Mouse (Mus musculus) C2C12 (cell line): ENCODE results near the gene Chrna7. TPM values are rescaled to one million over a fixed set of nuclear protein-coding genes. Genes with fewer than 3 reads are reported as not detected.

Experiments
- H3K27me3 ChIP-seq: one replicate; pipeline ENCODE4 v1.6.1; 2011; ENCODE audit not compliant: control insufficient read depth, insufficient read depth, insufficient read length
- H3K36me3 ChIP-seq: one replicate; pipeline ENCODE4 v1.6.1; 2011; ENCODE audit not compliant: control insufficient read depth, insufficient read depth
- H3K4me3 ChIP-seq: one replicate; pipeline ENCODE4 v1.5.1; 2011; ENCODE audit warnings: mild to moderate bottlenecking, control low read depth; ENCODE audit not compliant: poor library complexity, insufficient read depth, severe bottlenecking
- H3K79me2 ChIP-seq: one replicate; pipeline ENCODE4 v1.6.1; 2011; ENCODE audit not compliant: control insufficient read depth, insufficient read depth
- H3K79me3 ChIP-seq: one replicate; pipeline ENCODE4 v1.6.1; 2011; ENCODE audit warnings: low read depth, control low read depth
- H3ac ChIP-seq: one replicate; pipeline ENCODE3; 2011; ENCODE audit warnings: low read depth; ENCODE audit not compliant: control insufficient read depth, insufficient read length
- CEBPB ChIP-seq: IDR thresholded peaks from one replicate; pipeline ENCODE4 v1.6.1; 2011; ENCODE audit warnings: low read depth, mild to moderate bottlenecking, control low read depth, moderate library complexity
- CTCF ChIP-seq: IDR thresholded peaks from one replicate; pipeline ENCODE4 v1.5.1; 2011; ENCODE audit not compliant: control insufficient read depth, insufficient read depth, insufficient read length
- FOSL1 ChIP-seq: IDR thresholded peaks from one replicate; pipeline ENCODE4 v1.8.0; 2011; ENCODE audit warnings: mild to moderate bottlenecking, low read length; ENCODE audit not compliant: poor library complexity, insufficient read depth, severe bottlenecking
- MAX ChIP-seq: IDR thresholded peaks from one replicate; pipeline ENCODE4 v1.6.1; 2011; ENCODE audit warnings: mild to moderate bottlenecking, control low read depth
- MYOD1 ChIP-seq: IDR thresholded peaks from one replicate; pipeline ENCODE4 v1.6.1; 2011; ENCODE audit warnings: low read depth; ENCODE audit not compliant: control insufficient read depth, insufficient read length
- MYOG ChIP-seq: IDR thresholded peaks from one replicate; pipeline ENCODE4 v1.6.1; 2011; ENCODE audit not compliant: control insufficient read depth, insufficient read length; ENCODE audit errors: extremely low read depth
- USF1 ChIP-seq: IDR thresholded peaks from one replicate; pipeline ENCODE4 v1.6.1; 2011; ENCODE audit warnings: low read depth, mild to moderate bottlenecking, control low read depth, moderate library complexity
- polyA plus RNA-seq: library from polyadenylated mRNA; unstranded; fragments of >200 nt; fragmentation: generic; extraction: Trizol; gene quantifications from one replicate; pipeline ENCODE4 v1.2.1, GENCODE M21; 2012; ENCODE audit warnings: missing spikeins

Gene Chrna7
- polyA plus RNA-seq, 1 experiment = 0.04 TPM

GRCm38 (mm10) chr7:63109348-63109747, 103.0 kb downstream of the Chrna7 start:
- H3K4me3 ChIP-seq = no peak overlapping the region
- no peaks in the 10 kb centered on the region for H3K36me3 ChIP-seq
- TF ChIP-seq CTCF (no peak), USF1 (no peak)
- H3K79me2 ChIP-seq = no peaks in the 10 kb centered on the region
- H3ac ChIP-seq = no peak overlapping the region
- H3K79me3 ChIP-seq = no peaks in the 10 kb centered on the region
- H3K27me3 ChIP-seq = no peaks in the 10 kb centered on the region

GRCm38 (mm10) chr7:63085954-63086353, 126.4 kb downstream of the Chrna7 start:
- TF ChIP-seq MAX = no peak
- TF ChIP-seq CEBPB = no peak
- TF ChIP-seq FOSL1 = no peak
- TF ChIP-seq MYOG = no peak
- TF ChIP-seq CTCF = no peak
- no peak for TF ChIP-seq MYOD1
- TF ChIP-seq USF1 = no peak
- H3K36me3 ChIP-seq = no peaks in the 10 kb centered on the region
- H3K79me2 ChIP-seq = no peaks in the 10 kb centered on the region
- no peak overlapping the region for H3K4me3 ChIP-seq
- H3K27me3 ChIP-seq = no peaks in the 10 kb centered on the region
- H3ac ChIP-seq = no peak overlapping the region
- H3K79me3 ChIP-seq = no peaks in the 10 kb centered on the region

- no peak overlapping the region for H3K4me3 ChIP-seq
- H3K27me3 ChIP-seq = no peaks in the 10 kb centered on the region
- H3K79me3 ChIP-seq = no peaks in the 10 kb centered on the region
- TF ChIP-seq MAX (no peak), FOSL1 (no peak), CEBPB (no peak), MYOG (no peak), MYOD1 (no peak), USF1 (no peak)
- no peak overlapping the region for H3ac ChIP-seq
- H3K79me2 ChIP-seq = no peaks in the 10 kb centered on the region
- no peaks in the 10 kb centered on the region for H3K36me3 ChIP-seq
Observed at GRCm38 (mm10) chr7:63084351-63085003, 127.9 kb downstream of the Chrna7 start.

- H3K79me2 ChIP-seq = no peaks in the 10 kb centered on the region
- no peak overlapping the region for H3K4me3 ChIP-seq
- H3K36me3 ChIP-seq = no peaks in the 10 kb centered on the region
- H3K27me3 ChIP-seq = no peaks in the 10 kb centered on the region
- no peaks in the 10 kb centered on the region for H3K79me3 ChIP-seq
- TF ChIP-seq USF1 (no peak), MYOD1 (no peak), CEBPB (no peak), CTCF (no peak), MYOG (no peak), MAX (no peak), FOSL1 (no peak)
- H3ac ChIP-seq = no peak overlapping the region
Observed at GRCm38 (mm10) chr7:63060996-63061395, 151.4 kb downstream of the Chrna7 start.

Other genes starting within 250 kb of the Chrna7 start
- gene Otud7a, start 232.2 kb upstream of the Chrna7 start, polyA plus RNA-seq = 0.11 TPM